Mouse (Mus musculus) lung, adult 18-20 months (tissue): ENCODE data around the gene Khsrp.
"Not testable (repeated sequence)": the region's sequence is repeated elsewhere in the genome, so short reads cannot be mapped to it uniquely, and the experiment has no call there.

Experiments used
- DNase-seq, 2 experiments: peaks; one replicate each; pipeline ENCODE4 v3.0.0; 2022; ENCODE audit warnings: mixed read lengths in 2 of 2

Khsrp gene

GRCm38 (mm10) chr17:57030931-57031660 is at the start of gene Khsrp:
TSS of gene Khsrp (minus strand) at chr17:57031522.
- DNase-seq: peak; percentile 19 to 20

GRCm38 (mm10) chr17:57079919-57080318 is 48.6 kb upstream of the Khsrp start:
- no peak for DNase-seq

- peak; percentile 18 to 32 for DNase-seq
Measured at GRCm38 (mm10) chr17:57078336-57078735, 47.0 kb upstream of the Khsrp start, which contains the start of gene Dennd1c. TSS of gene Dennd1c (minus strand) at chr17:57078514.

GRCm38 (mm10) chr17:57076916-57077315 is 45.6 kb upstream of the Khsrp start:
- no peak for DNase-seq

- DNase-seq: peak; percentile 59 to 76
Measured at GRCm38 (mm10) chr17:57070699-57071098, 39.4 kb upstream of the Khsrp start.

- no peak for DNase-seq
Measured at GRCm38 (mm10) chr17:57070272-57070671, 39.0 kb upstream of the Khsrp start.

GRCm38 (mm10) chr17:57066908-57067307 is 35.6 kb upstream of the Khsrp start:
- DNase-seq: no peak

GRCm38 (mm10) chr17:57063031-57063430 is 31.7 kb upstream of the Khsrp start:
- DNase-seq: peak; percentile 56 to 72

GRCm38 (mm10) chr17:57062548-57062947 is 31.2 kb upstream of the Khsrp start:
- DNase-seq: peak in 1 of 2 experiments; percentile 24

GRCm38 (mm10) chr17:57062011-57062521 is 30.7 kb upstream of the Khsrp start:
- peak; percentile 87 to 93 for DNase-seq

- DNase-seq: no peak
Measured at GRCm38 (mm10) chr17:57061069-57061468, 29.7 kb upstream of the Khsrp start.

- peak; percentile 98 for DNase-seq
Measured at GRCm38 (mm10) chr17:57060231-57060801, 29.0 kb upstream of the Khsrp start.

- peak; percentile 66 to 67 for DNase-seq
Measured at GRCm38 (mm10) chr17:57059486-57059977, 28.2 kb upstream of the Khsrp start, which contains the start of gene Slc25a23. TSS of gene Slc25a23 (minus strand) at chr17:57059863.

GRCm38 (mm10) chr17:57058891-57059485 is 27.7 kb upstream of the Khsrp start, which contains the start of gene Crb3:
TSS of gene Crb3 (plus strand) at chr17:57059105.
- DNase-seq: peak; percentile 50 to 51

GRCm38 (mm10) chr17:57056246-57056645 is 24.9 kb upstream of the Khsrp start:
- DNase-seq: no peak

- not testable (repeated sequence) for DNase-seq
Measured at GRCm38 (mm10) chr17:57051679-57052078, 20.4 kb upstream of the Khsrp start.

GRCm38 (mm10) chr17:57048816-57049215 is 17.5 kb upstream of the Khsrp start:
- DNase-seq: no peak

- peak in 1 of 2 experiments; percentile 37 for DNase-seq
Measured at GRCm38 (mm10) chr17:57047406-57047805, 16.1 kb upstream of the Khsrp start.

- DNase-seq: no peak
Measured at GRCm38 (mm10) chr17:57041554-57041953, 10.2 kb upstream of the Khsrp start, which contains the start of gene Slc25a41. TSS of gene Slc25a41 (minus strand) at chr17:57041654.

GRCm38 (mm10) chr17:57038978-57039377 is 7.7 kb upstream of the Khsrp start:
- DNase-seq: no peak

- DNase-seq: no peak
Measured at GRCm38 (mm10) chr17:57032854-57033253, 1.5 kb upstream of the Khsrp start.

- DNase-seq: peak; percentile 100
Measured at GRCm38 (mm10) chr17:57031661-57032420, 519 bp upstream of the Khsrp start.
